Mouse (Mus musculus) neural tube, embryonic 10.5 days (tissue): ENCODE results near the gene Stbd1.

Source experiments
- DNase-seq: peaks from one replicate; pipeline ENCODE4 v3.0.0-alpha.2; 2017; ENCODE audit warnings: low spot score; ENCODE audit errors: extremely low spot score

The Stbd1 gene

DNA sequence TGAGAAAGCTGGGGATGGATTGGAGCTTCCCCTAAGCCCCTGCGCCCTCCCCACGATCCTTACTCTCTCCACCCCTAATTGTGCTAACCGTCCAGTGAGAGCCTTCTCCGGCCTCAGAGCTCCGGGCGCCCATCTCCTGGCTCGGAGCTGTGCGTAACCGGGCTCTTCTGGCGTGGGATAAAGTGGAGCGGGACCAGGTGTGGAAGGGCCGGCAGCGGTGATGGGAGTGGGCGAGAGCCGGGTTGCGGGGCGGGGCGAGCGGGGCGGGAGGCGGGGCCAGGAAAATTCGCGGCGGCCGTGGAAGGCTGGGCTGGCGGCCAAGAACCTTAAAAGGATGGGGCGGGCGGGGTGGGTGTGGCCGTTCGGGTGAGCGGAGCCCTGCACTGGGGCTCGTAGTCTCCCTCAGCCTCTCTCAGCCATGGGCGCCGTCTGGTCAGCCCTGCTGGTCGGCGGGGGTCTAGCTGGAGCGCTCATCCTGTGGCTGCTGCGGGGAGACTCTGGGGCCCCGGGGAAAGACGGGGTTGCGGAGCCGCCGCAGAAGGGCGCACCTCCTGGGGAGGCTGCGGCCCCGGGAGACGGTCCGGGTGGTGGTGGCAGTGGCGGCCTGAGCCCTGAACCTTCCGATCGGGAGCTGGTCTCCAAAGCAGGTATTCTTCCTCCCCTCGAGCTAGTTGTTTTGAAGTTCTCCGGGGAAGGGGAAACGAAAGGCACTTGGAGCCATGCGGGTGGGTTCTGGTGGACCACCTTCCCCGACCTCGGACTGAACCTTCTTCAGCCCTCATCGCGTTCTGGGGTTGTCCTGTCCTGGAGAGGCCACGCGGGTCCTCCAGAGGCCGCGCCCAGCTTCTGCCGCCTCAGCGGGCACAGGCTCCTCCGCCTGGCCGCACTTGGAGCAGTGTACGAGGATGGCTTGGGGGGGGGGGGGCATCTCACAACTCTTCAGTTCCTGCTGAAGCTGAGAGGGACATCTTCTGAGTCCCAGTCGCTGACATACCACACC lies at the start of gene Stbd1:
Stbd1 (plus strand) TSS at position 351 of the 1,000 bp plus-strand sequence.
- peak; percentile 85 for DNase-seq

DNA sequence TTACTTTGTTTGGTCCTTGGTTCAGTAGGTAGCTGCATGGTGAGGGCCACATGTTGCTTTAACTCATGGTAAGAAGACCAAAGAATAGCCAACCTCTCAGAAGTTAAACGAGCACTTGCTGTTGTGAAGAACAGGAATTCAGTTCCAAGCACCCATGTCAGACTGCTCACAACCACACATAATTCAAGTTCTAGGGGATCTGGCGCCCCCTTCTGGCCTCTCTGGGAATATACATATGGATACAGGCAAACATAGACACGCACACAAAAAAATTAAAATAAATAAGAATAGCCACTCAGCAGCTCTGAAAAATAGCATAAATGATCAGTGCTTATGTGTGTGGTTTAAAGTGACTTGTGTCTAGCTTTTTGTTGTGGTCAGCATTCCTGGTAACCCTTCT lies 48.9 kb upstream of the Stbd1 start:
- DNase-seq: no peak

DNA sequence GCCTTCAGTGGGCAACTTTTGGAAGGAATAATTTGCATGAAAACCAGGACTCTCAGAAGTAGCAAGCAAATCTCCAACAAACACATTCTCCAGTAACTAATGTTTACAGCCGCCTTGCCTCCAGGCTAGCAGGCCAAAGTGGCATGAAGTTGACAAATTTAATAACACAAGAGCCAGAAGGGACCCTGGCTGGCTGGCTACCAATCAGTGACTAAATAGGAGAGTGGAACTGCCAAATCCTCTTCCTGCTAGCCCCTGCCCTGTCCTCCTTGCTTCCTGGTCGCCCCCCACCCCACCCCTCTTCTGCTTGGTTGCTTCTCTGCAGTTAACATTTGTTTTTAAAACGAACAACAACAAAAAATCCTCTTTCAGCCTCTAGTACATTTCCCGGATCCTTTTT lies 48.4 kb upstream of the Stbd1 start:
- DNase-seq: no peak

DNA sequence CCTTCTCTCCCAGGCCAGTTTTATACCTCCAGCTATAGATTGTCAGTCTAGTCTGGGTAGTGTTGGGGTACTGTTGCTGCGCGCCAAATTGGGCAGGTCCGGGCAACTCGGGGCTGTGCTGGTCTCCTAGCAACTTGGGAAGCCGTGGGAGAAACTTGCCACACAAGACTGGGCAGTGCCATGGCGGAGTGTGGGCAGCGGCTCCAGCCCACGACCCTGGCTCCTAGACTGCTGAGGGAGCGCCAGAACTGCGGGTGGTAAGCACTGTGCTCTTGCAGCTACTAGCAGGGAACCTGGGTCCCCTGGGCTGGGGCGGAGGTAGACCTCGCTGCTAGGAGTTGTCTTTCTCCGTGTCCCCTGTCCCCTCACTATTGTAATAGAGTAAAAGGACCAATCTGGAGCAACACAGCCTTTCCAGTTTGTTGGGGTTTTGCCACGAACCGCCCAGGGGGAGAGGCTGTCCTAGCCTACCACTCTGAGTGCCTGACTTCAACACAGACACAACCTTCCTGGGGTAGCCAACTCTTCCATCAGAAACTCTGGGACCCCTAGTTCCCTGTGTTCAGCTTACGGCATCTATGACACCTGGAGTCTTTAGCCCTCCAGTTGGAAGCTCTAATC lies 47.8 kb upstream of the Stbd1 start, which contains the start of gene Fam47e:
Fam47e (plus strand) TSS at position 179 of the 621 bp plus-strand sequence.
- DNase-seq: no peak

DNA sequence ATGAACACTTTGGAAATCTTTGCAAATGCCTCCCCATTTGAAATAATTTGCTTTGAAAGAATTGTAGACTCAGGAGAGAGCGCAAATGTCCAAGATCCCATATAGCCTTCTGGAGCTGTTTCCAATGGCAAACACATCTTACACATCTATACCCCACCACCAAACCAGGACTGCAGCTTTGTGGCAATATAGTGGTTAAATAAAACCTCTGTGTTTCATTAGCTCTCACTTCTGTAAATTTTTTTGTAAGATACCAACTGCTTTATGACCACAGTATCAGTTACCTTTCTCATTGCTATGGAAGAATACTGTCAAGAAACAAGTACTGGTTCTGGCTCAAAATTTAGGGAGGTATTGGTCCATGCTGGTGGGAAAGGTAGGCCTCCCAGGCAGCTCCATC lies 46.9 kb upstream of the Stbd1 start:
- no peak for DNase-seq

DNA sequence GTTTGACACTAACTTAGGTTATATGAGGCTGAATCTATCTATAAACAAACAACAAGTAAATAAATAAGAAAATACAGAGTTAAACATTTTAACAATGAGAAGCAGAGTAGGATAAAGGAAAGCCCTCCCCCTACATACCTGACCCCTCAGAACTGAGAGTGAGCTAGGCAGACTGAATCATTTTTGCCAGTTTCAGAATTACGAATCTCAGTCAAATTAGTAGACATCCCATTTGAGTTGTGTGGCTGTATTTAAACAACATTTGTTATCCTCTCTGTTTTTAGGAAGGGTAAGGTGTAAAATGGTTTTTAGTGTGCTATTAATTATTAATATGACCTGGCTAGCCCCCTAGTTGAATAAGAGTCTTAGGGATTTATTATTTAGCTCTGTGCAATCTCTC lies 45.3 kb upstream of the Stbd1 start:
- no peak for DNase-seq

DNA sequence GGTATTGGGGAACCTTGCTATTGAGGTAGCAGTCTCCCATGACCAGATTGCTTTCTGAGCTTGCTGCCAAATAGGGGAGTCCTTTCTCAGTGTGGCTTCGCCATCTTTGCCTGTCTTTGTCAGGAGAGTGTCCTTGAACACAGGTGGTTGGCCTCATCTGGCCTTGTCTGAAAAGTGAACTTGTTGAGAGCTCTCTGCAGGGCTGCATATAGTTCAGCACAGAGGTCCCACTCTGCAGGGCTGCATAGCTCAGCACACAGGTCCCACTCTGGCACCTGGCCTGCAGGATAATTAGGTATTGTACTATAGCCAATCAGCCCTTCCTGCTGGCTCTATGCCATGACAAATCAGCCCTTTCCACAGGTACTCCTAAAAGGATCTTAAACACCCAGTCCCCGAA lies 42.6 kb upstream of the Stbd1 start:
- DNase-seq: no peak

DNA sequence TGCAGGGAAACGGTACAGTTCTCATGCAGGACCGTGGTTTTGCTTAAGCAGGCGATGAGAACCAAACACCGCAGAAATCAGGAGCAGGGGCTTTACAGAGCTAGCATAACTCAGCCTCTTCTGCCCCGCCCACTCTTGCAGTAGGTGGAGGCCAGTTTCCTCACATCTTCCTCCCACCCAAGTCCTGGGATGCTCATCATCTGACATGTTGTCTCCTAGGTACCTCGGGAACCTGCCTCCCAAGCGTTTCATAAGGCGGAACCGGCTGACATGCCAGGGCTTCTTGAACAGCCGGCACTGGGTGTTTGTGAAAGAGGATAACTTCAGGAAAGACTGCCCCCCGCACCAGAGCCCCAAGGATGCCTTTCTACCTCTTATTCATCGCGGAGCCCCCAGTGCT lies 40.8 kb upstream of the Stbd1 start:
- no peak for DNase-seq

DNA sequence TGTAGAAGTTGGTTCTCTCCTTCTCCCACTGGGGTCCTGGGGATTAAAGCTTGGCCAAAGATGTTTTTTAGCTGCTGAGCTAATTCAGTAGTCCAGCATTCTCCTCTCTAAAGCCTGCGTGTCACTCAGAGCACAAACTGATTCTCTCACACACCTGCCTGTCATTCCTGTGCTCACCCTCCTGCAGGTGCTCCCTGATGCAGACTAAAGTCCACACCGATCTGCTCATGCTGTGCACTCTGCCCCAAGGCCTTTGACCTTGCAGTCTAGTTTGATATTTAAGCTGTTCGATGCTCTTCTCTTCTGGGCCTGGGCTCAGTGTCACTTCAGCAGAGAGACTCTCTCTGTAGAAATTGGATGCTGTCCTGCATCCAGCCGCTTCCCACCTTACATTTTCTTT lies 31.6 kb upstream of the Stbd1 start:
- DNase-seq: no peak

DNA sequence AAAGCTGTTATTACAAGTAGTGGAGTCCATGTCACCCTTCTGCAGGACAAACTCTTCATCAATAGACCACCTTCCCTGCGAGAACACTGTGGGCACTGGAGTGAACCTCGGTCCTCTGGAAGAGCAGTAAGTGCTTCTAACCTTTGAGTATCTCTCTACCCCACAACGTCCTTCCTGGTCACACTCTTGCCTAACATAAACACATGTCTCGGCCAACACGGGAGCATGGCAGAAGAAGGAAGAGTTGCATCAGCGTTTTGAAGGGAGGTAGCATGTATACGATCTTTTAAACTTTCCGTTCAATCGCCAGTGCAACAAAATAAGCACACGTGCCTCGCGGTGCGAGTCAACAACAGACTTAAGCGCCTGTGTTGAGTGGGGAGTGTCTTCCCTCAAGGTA lies 23.3 kb upstream of the Stbd1 start:
- DNase-seq: no peak

DNA sequence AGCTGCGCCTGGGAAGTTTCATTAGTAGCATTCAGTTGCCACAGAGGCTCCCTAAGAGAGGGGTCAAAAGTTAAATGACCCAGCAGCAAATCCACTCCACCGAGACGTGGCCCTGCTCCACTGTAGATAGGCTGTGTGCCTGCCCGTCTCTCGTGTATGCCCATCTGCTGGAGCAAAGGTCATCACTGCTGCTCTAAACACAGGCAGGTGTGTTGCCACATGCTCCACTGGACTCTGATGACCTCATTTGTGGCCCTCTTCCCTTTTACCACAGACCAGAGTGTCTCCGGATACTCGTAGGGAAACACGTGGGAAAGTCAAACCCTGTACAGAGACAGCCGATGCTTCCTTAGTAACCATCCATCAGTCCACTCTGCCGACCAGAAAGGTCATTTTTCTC lies 16.9 kb upstream of the Stbd1 start:
- DNase-seq: no peak

DNA sequence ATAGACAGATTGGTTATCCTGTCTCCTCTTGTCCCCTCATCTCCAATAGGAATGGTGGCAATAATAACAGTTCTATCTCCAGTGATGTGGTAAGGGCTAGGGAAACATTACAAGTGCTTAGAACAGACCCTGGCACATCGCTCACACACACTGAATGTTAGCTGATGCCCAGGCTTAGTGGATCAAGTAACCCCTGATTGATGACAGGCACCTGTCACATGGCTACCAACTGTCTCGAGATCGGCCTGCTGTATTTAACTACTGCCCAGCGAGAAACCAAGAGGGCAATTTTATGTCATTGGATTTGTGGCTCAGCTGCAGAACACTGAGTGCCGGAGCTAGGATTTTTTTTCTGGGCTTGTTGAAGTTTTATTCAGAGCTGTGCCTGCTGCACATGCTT lies 7.8 kb upstream of the Stbd1 start:
- no peak for DNase-seq

DNA sequence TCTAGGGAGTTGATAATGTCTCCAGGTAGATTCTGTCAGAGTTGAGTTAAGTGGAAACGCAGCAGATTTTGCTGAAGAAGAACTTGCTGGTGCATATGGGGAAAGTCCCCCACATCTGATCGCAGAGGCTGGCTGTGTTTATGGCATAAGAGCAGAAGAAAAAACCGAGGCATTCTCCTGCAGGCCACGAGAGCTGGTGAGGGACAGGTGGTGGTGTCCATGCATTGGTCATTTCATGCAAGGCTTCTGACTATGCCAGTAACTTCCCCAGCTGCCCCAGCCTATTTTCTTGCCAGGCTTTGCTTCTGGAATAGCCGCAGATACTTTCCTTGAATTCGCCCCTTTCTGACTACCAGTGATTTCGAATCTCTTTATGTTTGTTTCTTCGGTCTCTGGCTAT lies 6.0 kb upstream of the Stbd1 start:
- DNase-seq: no peak

DNA sequence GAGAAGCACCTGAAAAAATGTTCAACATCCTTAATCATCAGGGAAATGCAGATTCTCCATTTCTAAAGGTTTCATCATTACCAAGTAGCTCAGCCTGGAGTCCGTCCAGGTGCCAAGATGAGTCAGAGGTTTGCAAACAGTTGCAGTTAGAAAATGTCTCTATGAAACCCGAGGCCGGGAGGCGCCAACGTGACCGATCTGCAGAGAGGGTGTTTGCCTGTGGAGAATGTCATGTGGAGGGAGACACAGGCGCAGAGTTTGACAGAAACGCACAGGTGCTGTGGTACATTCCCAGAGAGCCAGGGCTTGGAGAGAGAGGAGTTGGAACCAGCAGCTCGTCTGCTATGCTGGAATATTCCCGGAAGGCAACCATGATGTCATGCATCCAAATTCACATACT lies 3.8 kb upstream of the Stbd1 start:
- DNase-seq: no peak

DNA sequence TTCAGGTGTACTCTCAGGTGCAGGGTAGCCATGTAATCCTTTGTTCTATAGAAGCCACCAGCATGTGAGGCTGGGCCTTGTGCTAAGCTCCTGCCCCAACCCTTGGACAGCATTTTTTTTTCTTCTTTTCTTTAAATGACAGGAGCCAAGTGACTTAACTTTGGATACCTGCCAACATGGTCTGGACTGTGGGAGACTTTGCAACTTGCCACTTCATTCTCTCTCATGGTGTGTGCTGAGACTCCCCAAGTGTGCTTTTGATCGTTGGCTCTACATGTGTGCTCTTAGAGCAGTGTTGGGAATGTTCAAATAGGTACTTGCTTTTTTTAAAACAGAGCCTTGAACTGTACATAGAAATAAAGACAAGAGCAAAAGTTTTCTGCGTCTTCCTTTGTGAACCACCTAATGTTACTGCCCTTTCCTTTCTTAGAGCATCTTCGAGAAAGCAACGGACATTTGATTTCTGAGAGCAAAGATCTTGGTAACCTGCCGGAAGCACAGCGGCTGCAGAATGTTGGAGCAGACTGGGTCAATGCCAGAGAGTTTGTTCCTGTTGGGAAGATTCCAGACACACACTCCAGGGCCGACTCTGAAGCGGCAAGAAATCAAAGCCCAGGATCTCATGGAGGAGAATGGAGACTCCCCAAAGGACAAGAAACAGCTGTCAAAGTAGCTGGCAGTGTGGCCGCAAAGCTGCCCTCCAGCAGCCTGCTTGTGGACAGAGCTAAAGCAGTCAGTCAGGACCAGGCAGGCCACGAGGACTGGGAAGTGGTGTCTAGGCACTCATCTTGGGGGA lies 1.8 kb downstream of the Stbd1 start:
- DNase-seq: no peak

DNA sequence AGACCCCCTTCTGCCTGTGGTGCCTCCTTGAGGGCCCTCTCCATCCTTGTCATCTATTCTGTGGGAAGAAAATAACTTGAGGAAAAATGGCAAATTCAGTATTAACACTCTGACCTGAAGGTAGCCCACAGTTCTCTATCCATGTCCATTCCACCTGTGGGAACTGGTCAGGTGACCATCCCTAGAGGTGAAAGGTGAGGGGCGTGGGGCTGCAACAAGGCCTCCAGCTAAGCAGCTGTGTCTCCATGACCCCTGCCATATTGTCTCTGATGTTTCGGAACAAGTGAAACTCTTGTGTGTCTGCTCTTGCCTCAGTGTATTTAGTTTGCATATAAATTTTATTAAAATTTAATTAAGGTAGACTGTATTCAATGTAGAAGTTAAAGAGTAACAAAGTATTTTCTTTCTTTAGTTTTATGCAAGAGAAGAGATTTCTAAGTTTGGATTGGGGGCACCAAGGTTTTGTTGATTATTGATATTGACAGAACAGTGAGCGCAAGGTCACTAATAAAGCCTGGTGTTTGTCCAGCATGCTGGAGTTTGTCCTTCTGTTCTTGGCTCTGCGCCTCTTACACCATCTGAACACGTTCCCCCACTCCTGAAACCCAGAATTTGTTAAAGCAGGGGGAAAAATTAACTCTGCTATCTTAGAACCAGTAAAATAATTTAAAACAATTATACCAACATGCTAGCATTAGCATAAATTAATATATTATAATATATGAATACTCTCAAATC lies 4.8 kb downstream of the Stbd1 start:
- no peak for DNase-seq

DNA sequence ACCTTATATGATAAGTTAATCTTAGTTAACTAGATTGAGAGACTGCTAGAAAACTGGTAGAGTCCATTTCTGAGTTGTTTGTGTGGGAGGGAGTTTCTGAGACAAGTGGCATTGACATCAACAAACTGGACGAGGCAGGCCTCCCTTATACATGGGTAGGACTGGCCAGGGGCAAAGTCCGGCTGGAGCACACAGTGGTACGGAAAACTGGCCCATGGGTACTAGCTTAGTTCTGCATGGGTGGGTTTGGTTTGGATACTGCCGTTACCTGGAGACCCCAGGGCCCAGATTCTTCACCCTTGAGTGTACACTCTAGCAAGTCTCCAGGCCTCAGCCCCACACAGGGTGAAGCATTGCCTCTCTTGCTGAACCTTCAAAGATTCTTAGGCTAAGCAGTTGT lies 9.9 kb downstream of the Stbd1 start:
- no peak for DNase-seq

DNA sequence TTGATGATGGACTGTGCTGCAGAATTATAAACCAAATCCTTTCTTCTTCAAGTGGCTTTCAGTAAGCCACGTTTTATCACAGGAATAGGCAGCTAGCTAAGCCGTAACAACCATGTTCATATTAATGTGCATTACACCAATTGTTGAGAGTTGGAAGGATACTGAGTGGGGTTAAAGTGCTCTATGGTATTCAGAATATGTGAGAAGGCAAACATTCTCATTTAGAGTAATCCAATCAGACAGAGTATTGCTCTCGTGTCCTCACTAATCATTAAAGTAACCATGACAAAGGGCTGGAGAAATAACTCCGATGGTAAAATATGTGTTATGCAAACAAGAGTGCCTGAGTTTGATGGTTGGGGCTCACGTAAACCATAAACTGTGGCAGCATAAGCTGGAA lies 19.0 kb downstream of the Stbd1 start:
- DNase-seq: no peak

DNA sequence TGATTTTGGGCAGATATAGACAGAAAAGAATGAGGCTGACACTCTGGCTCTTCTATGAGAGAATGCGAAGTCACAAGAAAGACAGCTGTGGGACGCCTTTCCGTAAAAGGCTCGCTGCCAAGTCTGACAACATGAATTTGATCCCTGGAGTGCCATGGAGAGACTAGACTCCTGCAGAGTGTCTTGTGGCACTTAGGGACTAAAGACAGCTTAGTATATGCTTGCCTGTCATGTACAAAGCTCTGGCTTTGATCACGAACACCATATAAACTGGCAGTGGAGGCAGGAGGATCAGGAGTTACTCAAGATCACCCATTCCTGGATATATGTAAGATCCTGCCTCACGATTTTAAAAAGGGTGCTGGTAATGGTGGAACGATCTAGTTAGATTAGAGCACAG lies 25.1 kb downstream of the Stbd1 start:
- DNase-seq: no peak

DNA sequence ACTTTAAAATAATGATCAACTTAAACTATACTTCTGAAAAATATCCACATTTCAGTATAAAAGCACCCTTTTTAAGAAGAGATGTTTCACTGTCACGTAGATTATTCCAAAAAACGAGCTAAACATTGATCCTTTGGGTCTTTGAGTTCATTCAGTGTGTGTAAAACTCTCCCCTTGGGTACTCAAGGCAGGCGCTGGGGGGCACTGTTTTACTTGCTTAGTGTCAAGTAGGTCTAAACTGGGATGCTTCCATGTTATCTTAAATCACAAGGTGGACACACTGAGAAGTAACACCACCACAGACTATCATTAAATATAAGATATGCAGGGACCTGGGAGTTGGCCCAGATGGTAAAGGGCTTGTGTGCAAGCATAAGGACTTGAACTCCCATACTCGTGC lies 30.7 kb downstream of the Stbd1 start:
- DNase-seq: no peak

DNA sequence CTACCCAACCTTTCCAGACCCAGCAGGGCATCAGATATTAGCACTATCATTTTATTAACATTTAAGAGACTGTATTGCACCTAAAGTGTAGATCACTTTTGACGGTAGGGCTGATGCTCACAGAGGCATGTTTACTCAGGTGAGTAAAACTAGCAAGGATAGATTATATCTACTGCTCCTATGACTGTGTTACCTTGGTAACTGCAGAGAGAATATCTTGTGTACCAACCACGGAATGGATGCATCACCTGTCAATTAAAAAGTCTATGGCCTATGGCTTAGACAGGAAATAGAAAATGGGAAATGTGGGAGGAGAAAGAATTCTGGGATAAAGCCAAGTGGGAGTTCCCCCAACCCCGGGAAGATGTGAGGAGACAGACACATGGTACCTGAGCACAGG lies 32.1 kb downstream of the Stbd1 start:
- DNase-seq: no peak
